Mouse (Mus musculus) gastrocnemius, postnatal 4 days (tissue): ENCODE results near the gene Tchp. TPM values are rescaled to one million over a fixed set of nuclear protein-coding genes. Genes with fewer than 3 reads are reported as not detected.

Experiments
- DNase-seq, 2 experiments: peaks; one replicate each; pipeline ENCODE4 v3.0.0; 2021 to 2022; ENCODE audit warnings: low spot score in 2 of 2, mixed read lengths in 2 of 2
- total RNA-seq, 2 experiments: library from RNA; stranded (reverse); gene quantifications; 2 replicates each; pipeline ENCODE4 v1.2.3; 2021

The Tchp gene
- total RNA-seq, 2 experiments from 2014 or later = 6.3 to 6.9 TPM

- DNase-seq = no peak
Measured at GRCm38 (mm10) chr5:114737090-114737887, 29.7 kb downstream of the Tchp start.

- peak in 1 of 2 experiments; percentile 53 for DNase-seq
Measured at GRCm38 (mm10) chr5:114738707-114739241, 31.2 kb downstream of the Tchp start.

GRCm38 (mm10) chr5:114740595-114740994 lies 33.0 kb downstream of the Tchp start:
- no peak for DNase-seq

- no peak for DNase-seq
Measured at GRCm38 (mm10) chr5:114742572-114742971, 35.0 kb downstream of the Tchp start.

- DNase-seq = no peak
Measured at GRCm38 (mm10) chr5:114742998-114743696, 35.6 kb downstream of the Tchp start.

- no peak for DNase-seq
Measured at GRCm38 (mm10) chr5:114743697-114744090, 36.1 kb downstream of the Tchp start.

GRCm38 (mm10) chr5:114745581-114745980 lies 38.0 kb downstream of the Tchp start:
- no peak for DNase-seq

- no peak for DNase-seq
Measured at GRCm38 (mm10) chr5:114746886-114747285, 39.3 kb downstream of the Tchp start.

GRCm38 (mm10) chr5:114747521-114747920 lies 40.0 kb downstream of the Tchp start:
- no peak for DNase-seq

- no peak for DNase-seq
Measured at GRCm38 (mm10) chr5:114750325-114750724, 42.8 kb downstream of the Tchp start.

- DNase-seq = no peak
Measured at GRCm38 (mm10) chr5:114752397-114752796, 44.8 kb downstream of the Tchp start.

- no peak for DNase-seq
Measured at GRCm38 (mm10) chr5:114753384-114753783, 45.8 kb downstream of the Tchp start.

GRCm38 (mm10) chr5:114759536-114760090 lies 52.1 kb downstream of the Tchp start:
- no peak for DNase-seq

- DNase-seq = no peak
Measured at GRCm38 (mm10) chr5:114761980-114762379, 54.4 kb downstream of the Tchp start.

- DNase-seq = no peak
Measured at GRCm38 (mm10) chr5:114764812-114765735, 57.5 kb downstream of the Tchp start.

- DNase-seq = no peak
Measured at GRCm38 (mm10) chr5:114766686-114767085, 59.1 kb downstream of the Tchp start.

- no peak for DNase-seq
Measured at GRCm38 (mm10) chr5:114767185-114767584, 59.6 kb downstream of the Tchp start.

- no peak for DNase-seq
Measured at GRCm38 (mm10) chr5:114769786-114770185, 62.2 kb downstream of the Tchp start.

- DNase-seq = no peak
Measured at GRCm38 (mm10) chr5:114771796-114772195, 64.2 kb downstream of the Tchp start.
